Mouse (Mus musculus) cerebellum, adult 18-20 months (tissue): ENCODE results near the gene Unc5b.

Source experiments
- DNase-seq, 2 experiments: peaks; one replicate each; pipeline ENCODE4 v3.0.0; 2021

The Unc5b gene

GRCm38 (mm10) chr10:60716449-60716848, 114.9 kb downstream of the Unc5b start:
- no peak for DNase-seq
